In the genomic region with DNA sequence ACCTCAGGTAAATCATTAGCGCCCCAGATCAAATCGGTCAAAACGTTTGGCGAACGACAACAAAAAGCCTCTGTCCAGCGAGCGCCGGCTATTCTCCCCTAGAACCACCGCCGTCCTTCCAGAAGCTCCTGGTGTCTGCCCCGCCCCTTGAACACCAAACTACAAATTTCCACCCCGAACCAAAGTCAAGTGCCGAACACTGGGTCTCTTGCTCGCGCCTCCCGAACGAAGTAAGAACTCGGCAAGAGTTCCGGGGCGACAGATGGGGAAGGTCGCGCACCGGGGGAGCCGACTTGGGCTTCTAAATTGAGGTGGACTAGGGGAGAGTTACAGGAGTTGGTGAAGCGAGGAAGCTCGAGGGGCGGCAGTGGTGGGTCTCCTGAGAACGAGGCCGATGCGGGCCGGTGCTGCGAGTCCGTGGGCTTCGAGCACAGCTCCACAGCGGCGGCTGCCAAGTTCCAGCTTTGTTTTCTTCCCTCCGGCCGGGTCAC, we compare ENCODE assay signal across 7 mouse cellular contexts. TPM values are rescaled to one million over a fixed set of nuclear protein-coding genes. Genes with fewer than 3 reads are reported as not detected.
DNase-seq lines count a peak whose midpoint lies in the region; ATAC-seq and TF ChIP-seq lines count a peak whose summit lies in the region.

A gene (plus strand): TSS at position 174 of the 491 bp plus-strand sequence.

- under 1% methylated on average over 38 of the region's 38 CpGs for WGBS in heart, postnatal 0 days
- under 1% methylated on average over 38 of the region's 38 CpGs for WGBS in lung, embryonic 14.5 days
- WGBS in small intestine, adult 2 months = under 1% methylated on average over 38 of the region's 38 CpGs

- peak within 1 kb of the TSS; percentile 90 for H3K9ac ChIP-seq in ES-E14 (ENCODE audit: insufficient read depth, low read depth, low read length, poor library complexity, severe bottlenecking)
- H3K9ac ChIP-seq in heart, postnatal 0 days (replicated peaks; ENCODE audit: low read depth, low read length) = peak within 1 kb of the TSS; percentile 81
- peak within 1 kb of the TSS; percentile 83 for H3K9ac ChIP-seq in lung, embryonic 14.5 days

- H3K4me2 ChIP-seq in heart, postnatal 0 days (ENCODE audit: low read depth, low read length) = peak within 1 kb of the TSS; percentile 89
- H3K4me2 ChIP-seq in lung, embryonic 14.5 days = peak within 1 kb of the TSS; percentile 75

- no peak for TF ChIP-seq POLR2A in small intestine, adult 2 months (IDR thresholded peaks at IDR 0.05; ENCODE audit: low read depth, low read length)

- no peaks in the 10 kb centered on the region for H3K27me3 ChIP-seq in heart, postnatal 0 days (ENCODE audit: control insufficient read depth, insufficient read depth, low read length)
- no peaks in the 10 kb centered on the region for H3K27me3 ChIP-seq in lung, embryonic 14.5 days (ENCODE audit: insufficient read depth, low read length)
- no peaks in the 10 kb centered on the region for H3K27me3 ChIP-seq in small intestine, adult 2 months (ENCODE audit: control insufficient read depth, insufficient read depth, low read length)

- no peak within 1 kb of the TSS for H3K27ac ChIP-seq in ES-E14 (ENCODE audit: insufficient read depth, low read depth, low read length, poor library complexity, severe bottlenecking)
- peak within 1 kb of the TSS; percentile 77 for H3K27ac ChIP-seq in heart, postnatal 0 days (ENCODE audit: low read depth)
- H3K27ac ChIP-seq in lung, embryonic 14.5 days (ENCODE audit: low read depth) = peak within 1 kb of the TSS; percentile 87
- peak within 1 kb of the TSS; percentile 77 for H3K27ac ChIP-seq in small intestine, adult 2 months (ENCODE audit: insufficient read depth, low read depth, low read length)

- ATAC-seq in activated CD4-positive, CD25-positive, alpha-beta regulatory T cell, adult 4 months = peak; percentile 19
- peak; percentile 58 for ATAC-seq in erythroblast, adult 5-6 weeks (replicated peaks; ENCODE audit: low FRiP score, poor library complexity, severe bottlenecking)
- ATAC-seq in heart, postnatal 0 days (ENCODE audit: insufficient read depth, low read depth) = peak; percentile 27; the same call in 1 of the 2 replicates
- peak; percentile 51 for ATAC-seq in lung, embryonic 14.5 days (ENCODE audit: insufficient read depth)

- H3K4me1 ChIP-seq in ES-E14 (ENCODE audit: control insufficient read depth in 2 of 2, insufficient read depth in 2 of 2, low read length in 2 of 2, poor library complexity in 1 of 2) = no peaks in the 10 kb centered on the region
- peaks cover 18% of the 10 kb centered on the region for H3K4me1 ChIP-seq in heart, postnatal 0 days (ENCODE audit: control insufficient read depth, insufficient read depth)
- peaks cover 7% of the 10 kb centered on the region for H3K4me1 ChIP-seq in lung, embryonic 14.5 days (ENCODE audit: insufficient read depth)
- peaks cover 10% of the 10 kb centered on the region; the same call in 1 of the 2 replicates for H3K4me1 ChIP-seq in small intestine, adult 2 months (ENCODE audit: control insufficient read depth, insufficient read depth, insufficient read length, low read length)

- no peaks in the 10 kb centered on the region for H3K9me3 ChIP-seq in ES-E14 (ENCODE audit: control insufficient read depth, insufficient read depth, low read depth, low read length)
- H3K9me3 ChIP-seq in heart, postnatal 0 days (replicated peaks; ENCODE audit: control insufficient read depth, low read length) = no peaks in the 10 kb centered on the region
- no peaks in the 10 kb centered on the region for H3K9me3 ChIP-seq in lung, embryonic 14.5 days (ENCODE audit: low read depth, low read length)

- TF ChIP-seq EP300 in heart, postnatal 0 days (IDR thresholded peaks at IDR 0.05; ENCODE audit: low read depth) = no peak

- peak within 1 kb of the TSS; percentile 88 to 98 for H3K4me3 ChIP-seq in ES-E14 (ENCODE audit: insufficient read depth in 1 of 2, low read depth in 1 of 2, low read length in 2 of 2, poor library complexity in 1 of 2, severe bottlenecking in 1 of 2)
- H3K4me3 ChIP-seq in heart, postnatal 0 days (ENCODE audit: low read depth, low read length) = peak within 1 kb of the TSS; percentile 95
- H3K4me3 ChIP-seq in lung, embryonic 14.5 days (ENCODE audit: low read depth, low read length) = peak within 1 kb of the TSS; percentile 82
- peak within 1 kb of the TSS; percentile 78 for H3K4me3 ChIP-seq in small intestine, adult 2 months (ENCODE audit: low read depth, low read length)

- no peak for TF ChIP-seq CTCF in heart, postnatal 0 days (IDR thresholded peaks at IDR 0.05; ENCODE audit: low read depth)
- TF ChIP-seq CTCF in lung, embryonic 14.5 days (IDR thresholded peaks at IDR 0.05; ENCODE audit: low read depth) = no peak
- TF ChIP-seq CTCF in small intestine, adult 2 months (IDR thresholded peaks at IDR 0.05; ENCODE audit: extremely low read depth, insufficient read length, insufficient replicate concordance, low read depth, low read length) = no peak

- peak; percentile 29 for DNase-seq in ES-E14 (ENCODE audit: low read depth, low spot score)
- DNase-seq in heart, postnatal 0 days (ENCODE audit: low spot score) = peak; percentile 56
- DNase-seq in kidney, postnatal 25 days = peak; percentile 73 to 81
- DNase-seq in lung, embryonic 14.5 days = peak; percentile 62

- H3K36me3 ChIP-seq in ES-E14 (ENCODE audit: control insufficient read depth, insufficient read depth, low read length, poor library complexity, severe bottlenecking) = peaks cover 4% of the 10 kb centered on the region
- H3K36me3 ChIP-seq in heart, postnatal 0 days (replicated peaks; ENCODE audit: control insufficient read depth, insufficient read depth, low read length) = peaks cover 27% of the 10 kb centered on the region
- H3K36me3 ChIP-seq in lung, embryonic 14.5 days (ENCODE audit: insufficient read depth) = peaks cover 29% of the 10 kb centered on the region
- H3K36me3 ChIP-seq in small intestine, adult 2 months (ENCODE audit: control insufficient read depth, insufficient read depth, low read length) = peaks cover 17% of the 10 kb centered on the region

- in situ Hi-C loops in ES-E14 (cut with MboI; ENCODE audit: low sequenced_read_pairs in 2 of 2, unreplicated experiment in 2 of 2) = loop anchor here in 1 of 2 experiments (10.0 kb wide), 1 partner anchor 224 kb away; no protein-coding TSS in a partner anchor

TF ChIP-seq in ES-E14, 5 proteins besides CTCF, POLR2A, EP300 and RAD21:
- TF ChIP-seq CHD2 (IDR thresholded peaks at IDR 0.05; ENCODE audit: low read depth, low read length) = no peak
- no peak for TF ChIP-seq ZC3H11A (IDR thresholded peaks at IDR 0.05; ENCODE audit: borderline replicate concordance, low read depth, low read length)
- TF ChIP-seq HCFC1 (IDR thresholded peaks at IDR 0.05; ENCODE audit: borderline replicate concordance, insufficient read depth, low read length) = no peak
- no peak for TF ChIP-seq MAFK (IDR thresholded peaks at IDR 0.05; ENCODE audit: insufficient read depth, low read depth, low read length)
- TF ChIP-seq ZNF384 (IDR thresholded peaks at IDR 0.05; ENCODE audit: low read depth, low read length) = no peak

RNA-seq across cellular contexts. Expression of the gene that starts here (rescaled TPM):
- total RNA-seq in ES-E14 (2012; rRNA removed) = 38.1 and 45.9 TPM in 2 replicates
- 10 to 100 TPM; 67.7 to 89.4 TPM for polyA plus RNA-seq in activated CD4-positive, CD25-positive, alpha-beta regulatory T cell, adult 4 months (2017; shearing (Covaris generic))
- total RNA-seq in erythroblast, adult 5-6 weeks (2015; ENCODE audit: low replicate concordance) = 16.3 and 22.2 TPM in 2 replicates
- 11.7 and 19.1 TPM in 2 replicates for total RNA-seq in erythroblast, adult 5-6 weeks (2017; ENCODE audit: low replicate concordance)
- 9.6 and 20.8 TPM in 2 replicates for total RNA-seq in heart, postnatal 0 days (2014; rRNA removed; ENCODE audit: low replicate concordance)
- polyA plus RNA-seq in heart, postnatal 0 days (2015; fragmentation: Nextera tagmentation; extraction: Ambion mirVana) = 12.3 and 13.0 TPM in 2 replicates
- 51.9 and 58.0 TPM in 2 replicates for polyA plus RNA-seq in lung, embryonic 14.5 days (2014; fragmentation: Nextera tagmentation; extraction: Ambion mirVana)
- 8.1 and 14.1 TPM in 2 replicates for polyA plus RNA-seq in small intestine, adult 2 months (2012; rRNA removed)
